Mouse (Mus musculus) liver, embryonic 12.5 days (tissue): Measurements from ENCODE around the gene Pcyt2. TPM values are rescaled to one million over a fixed set of nuclear protein-coding genes. Genes with fewer than 3 reads are reported as not detected.
"Not testable (repeated sequence)": the region's sequence is repeated elsewhere in the genome, so short reads cannot be mapped to it uniquely, and the experiment has no call there.

Experiments
- ATAC-seq: fragments of 200-750 bp; cut with Nextera tagmentation; 2 replicates; pipeline ENCODE4 v1.8.0; 2017; ENCODE audit warnings: moderate number of reproducible peaks, mild to moderate bottlenecking, moderate library complexity
- H3K27ac ChIP-seq: fragments of 300-500 bp; sonication (generic); 2 replicates; pipeline ENCODE4 v1.5.1; 2016; ENCODE audit warnings: mild to moderate bottlenecking
- H3K27me3 ChIP-seq: fragments of 300-500 bp; sonication (generic); replicated peaks from 2 replicates; pipeline ENCODE4 v1.6.1; 2016; ENCODE audit warnings: mild to moderate bottlenecking, moderate library complexity
- H3K36me3 ChIP-seq: fragments of 300-500 bp; sonication (generic); 2 replicates; pipeline ENCODE4 v1.6.1; 2016; ENCODE audit warnings: mild to moderate bottlenecking, moderate library complexity
- H3K4me1 ChIP-seq: fragments of 300-500 bp; sonication (generic); 2 replicates; pipeline ENCODE4 v1.6.1; 2016
- H3K4me2 ChIP-seq: fragments of 300-500 bp; sonication (generic); 2 replicates; pipeline ENCODE4 v1.6.1; 2016; ENCODE audit warnings: mild to moderate bottlenecking, moderate library complexity
- H3K4me3 ChIP-seq: fragments of 300-500 bp; sonication (generic); 2 replicates; pipeline ENCODE4 v1.5.1; 2016; ENCODE audit warnings: mild to moderate bottlenecking, moderate library complexity
- H3K9ac ChIP-seq: fragments of 300-500 bp; sonication (generic); 2 replicates; pipeline ENCODE4 v1.6.1; 2016; ENCODE audit warnings: mild to moderate bottlenecking, moderate library complexity
- H3K9me3 ChIP-seq: fragments of 300-500 bp; sonication (generic); replicated peaks from 2 replicates; pipeline ENCODE4 v1.6.1; 2016; ENCODE audit warnings: mild to moderate bottlenecking, moderate library complexity
- WGBS: fragments of 180-500 bp; shearing (Covaris S2); methylation state at CpG from one replicate; pipeline ENCODE4 v1.1.7; 2016; ENCODE audit not compliant: insufficient replicate concordance; 5-methylcytosine and 5-hydroxymethylcytosine counted together
- polyA plus RNA-seq: library from polyadenylated mRNA; unstranded; fragments of >200 nt; fragmentation: Nextera tagmentation; extraction: Ambion mirVana; gene quantifications from 2 replicates; pipeline ENCODE4 v1.2.1, GENCODE M21; 2016

Gene Pcyt2
- polyA plus RNA-seq, 1 experiment from 2014 or later = 135 TPM

DNA sequence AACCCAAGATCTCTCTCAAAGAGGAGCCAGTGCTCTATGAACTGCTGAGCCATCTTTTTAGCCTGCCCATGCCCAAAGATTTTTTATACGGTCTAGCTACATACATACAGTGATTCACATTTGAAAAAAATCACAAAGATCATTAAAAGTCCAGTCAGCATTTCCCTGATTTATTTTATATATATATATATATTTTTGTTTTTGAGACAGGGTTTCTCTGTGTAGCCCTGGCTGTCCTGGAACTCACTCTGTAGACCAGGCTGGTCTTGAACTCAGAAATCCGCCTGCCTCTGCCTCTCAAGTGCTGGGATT, 34.8 kb downstream of the Pcyt2 start:
- peaks cover 76% of the 10 kb centered on the region for H3K36me3 ChIP-seq
- H3K9me3 ChIP-seq, H3K9ac ChIP-seq, ATAC-seq, H3K4me3 ChIP-seq, H3K4me2 ChIP-seq, H3K27me3 ChIP-seq, H3K27ac ChIP-seq: not testable (repeated sequence)
- peaks cover 39% of the 10 kb centered on the region for H3K4me1 ChIP-seq
- WGBS = 75% methylated on average over 2 of the region's 2 CpGs

DNA sequence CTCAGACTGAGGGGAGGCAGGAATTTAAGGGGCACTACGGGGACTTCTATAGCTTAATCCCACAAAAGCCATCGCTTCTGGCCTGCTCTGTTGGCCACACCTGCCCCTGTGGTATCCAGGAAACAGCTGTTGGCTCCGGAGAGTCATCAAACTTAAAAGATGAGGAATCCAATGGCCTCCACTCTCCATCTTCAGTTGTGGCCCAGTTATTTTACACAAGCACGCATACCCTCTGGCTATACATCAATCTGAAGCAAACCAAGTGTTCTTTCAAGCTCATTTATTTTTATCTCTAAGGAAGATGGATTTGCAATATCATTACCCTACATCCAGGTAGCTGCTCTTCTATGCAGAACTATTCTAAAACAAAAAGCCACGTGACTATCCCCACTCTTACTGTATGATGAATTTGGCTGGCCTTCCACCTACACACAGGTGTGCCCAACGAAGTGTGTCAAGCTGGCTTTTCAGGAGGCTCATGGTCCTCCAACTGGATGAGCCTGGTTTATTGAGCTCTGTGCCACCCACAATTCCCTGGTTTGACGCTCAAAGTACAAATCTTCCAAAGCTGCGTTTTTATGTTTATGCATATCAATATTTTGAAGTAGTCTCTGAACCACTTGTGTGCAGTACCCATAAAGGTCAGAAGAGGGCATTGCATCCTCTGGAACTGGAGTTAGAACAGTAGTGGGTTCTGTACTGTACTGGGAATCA, 35.3 kb downstream of the Pcyt2 start:
- Histone ChIP-seq H3K4me3 (peak overlapping the region; percentile 87), H3K4me2 (peak overlapping the region; percentile 98), H3K4me1 (peaks cover 39% of the 10 kb centered on the region), H3K9ac (peak overlapping the region; percentile 89), H3K9me3 (no peaks in the 10 kb centered on the region), H3K27ac (peak overlapping the region; percentile 93), H3K27me3 (no peaks in the 10 kb centered on the region), H3K36me3 (peaks cover 76% of the 10 kb centered on the region)
- 60% methylated on average over 8 of the region's 8 CpGs for WGBS
- no peak for ATAC-seq

DNA sequence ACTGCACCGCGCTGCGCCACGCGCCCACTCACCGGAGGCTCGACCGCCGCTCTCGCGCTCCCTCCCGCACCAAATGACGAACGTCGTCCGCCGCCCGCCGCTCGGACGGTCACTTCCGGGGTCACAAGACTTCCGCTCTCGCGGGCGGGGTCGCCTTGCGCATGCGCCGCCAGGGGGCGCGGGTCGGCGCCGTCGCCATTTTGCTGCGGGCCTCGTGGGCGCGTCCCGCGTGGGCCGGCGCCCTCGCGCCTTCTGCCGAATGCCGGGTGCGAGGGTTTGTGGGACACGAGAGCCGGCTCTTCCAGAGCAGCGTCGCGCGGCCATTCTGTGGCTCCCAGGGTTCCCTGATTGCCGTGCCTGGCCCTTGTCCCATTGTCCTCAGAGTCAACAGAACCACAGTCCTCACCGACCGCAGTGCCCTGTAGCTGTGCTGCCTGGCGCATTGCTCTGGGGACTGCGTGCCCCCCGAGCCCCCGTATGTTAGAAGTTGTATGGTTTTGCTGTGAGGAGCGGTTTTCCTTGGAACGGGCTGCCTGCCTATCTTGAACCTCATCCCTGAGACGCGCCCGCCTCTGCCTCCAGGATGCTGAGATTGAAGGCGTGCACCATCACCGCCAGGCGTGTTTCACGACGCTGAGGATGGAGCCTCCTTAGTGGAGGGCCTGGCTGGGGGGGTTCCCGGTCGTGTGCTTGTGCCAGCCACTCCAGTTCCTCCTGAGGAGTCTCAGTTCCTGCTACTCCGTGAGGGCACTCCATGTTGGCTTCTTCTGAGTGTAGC, 36.1 kb downstream of the Pcyt2 start, which contains the start of gene Arhgdia:
TSS of gene Arhgdia (minus strand) at position 135 of the 778 bp plus-strand sequence.
- Histone ChIP-seq H3K36me3 (peaks cover 76% of the 10 kb centered on the region), H3K27me3 (no peaks in the 10 kb centered on the region), H3K9ac (peak within 1 kb of the TSS; percentile 89), H3K4me2 (peak within 1 kb of the TSS; percentile 98), H3K4me1 (peaks cover 46% of the 10 kb centered on the region), H3K9me3 (no peaks in the 10 kb centered on the region), H3K27ac (peak within 1 kb of the TSS; percentile 93), H3K4me3 (peak within 1 kb of the TSS; percentile 87)
- ATAC-seq = peak; percentile 60
- WGBS = 3% methylated on average over 73 of the region's 75 CpGs

DNA sequence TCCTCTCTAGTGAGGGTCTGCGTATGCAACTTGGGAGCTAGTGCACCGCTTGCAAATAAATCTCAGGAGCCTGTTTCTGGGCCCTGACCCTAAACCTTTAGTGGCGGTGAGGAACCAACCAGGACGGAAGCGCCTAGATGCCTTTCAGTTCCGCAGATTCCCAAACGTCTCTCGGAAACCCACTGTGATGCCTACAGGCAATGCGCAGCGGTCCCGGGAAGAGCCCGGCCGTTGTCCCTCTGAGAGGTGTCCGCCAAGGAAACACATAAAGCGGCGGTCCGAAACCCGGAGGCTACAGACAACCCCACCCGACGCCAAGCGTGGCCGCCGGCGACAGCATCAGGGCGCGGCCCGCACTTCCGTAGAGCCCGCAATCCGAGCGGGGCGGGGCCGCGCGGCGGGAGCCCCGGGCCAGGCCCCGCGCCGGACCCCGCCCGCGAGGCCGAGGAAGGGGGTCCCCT, 36.8 kb downstream of the Pcyt2 start:
- peak; percentile 68 for ATAC-seq
- Histone ChIP-seq H3K36me3 (peaks cover 71% of the 10 kb centered on the region), H3K9ac (peak overlapping the region; percentile 89), H3K4me3 (peak overlapping the region; percentile 87), H3K4me2 (peak overlapping the region; percentile 98), H3K27ac (peak overlapping the region; percentile 93), H3K27me3 (no peaks in the 10 kb centered on the region), H3K4me1 (peaks cover 48% of the 10 kb centered on the region), H3K9me3 (no peaks in the 10 kb centered on the region)
- WGBS = under 1% methylated on average over 43 of the region's 44 CpGs

DNA sequence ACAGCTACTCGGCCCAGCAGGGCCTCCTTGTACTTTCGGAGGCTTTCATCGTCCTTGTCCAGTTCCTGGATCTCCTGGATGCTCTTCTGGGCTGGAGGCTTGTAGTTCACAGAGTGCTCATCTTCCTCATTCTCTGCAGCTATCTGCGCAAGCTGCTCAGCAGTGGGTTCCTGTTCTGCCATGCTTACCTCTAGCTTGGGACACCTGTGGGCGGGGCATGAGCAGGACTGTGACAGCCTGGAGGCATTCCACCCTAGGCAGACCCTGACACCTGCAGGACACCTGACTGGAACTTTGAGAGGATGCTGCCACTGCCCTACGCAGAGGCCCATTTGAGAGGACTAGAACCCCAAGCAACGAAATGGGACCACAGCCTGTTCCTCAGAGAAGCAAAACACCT, 37.5 kb downstream of the Pcyt2 start:
- Histone ChIP-seq H3K9ac (peak overlapping the region; percentile 89), H3K4me2 (peak overlapping the region; percentile 98), H3K27ac (peak overlapping the region; percentile 93), H3K9me3 (no peaks in the 10 kb centered on the region), H3K27me3 (no peaks in the 10 kb centered on the region), H3K4me3 (peak overlapping the region; percentile 87), H3K4me1 (peaks cover 52% of the 10 kb centered on the region), H3K36me3 (peaks cover 63% of the 10 kb centered on the region)
- ATAC-seq = no peak
- whole genome bisulfite sequencing = 45% methylated on average over 7 of the region's 7 CpGs

DNA sequence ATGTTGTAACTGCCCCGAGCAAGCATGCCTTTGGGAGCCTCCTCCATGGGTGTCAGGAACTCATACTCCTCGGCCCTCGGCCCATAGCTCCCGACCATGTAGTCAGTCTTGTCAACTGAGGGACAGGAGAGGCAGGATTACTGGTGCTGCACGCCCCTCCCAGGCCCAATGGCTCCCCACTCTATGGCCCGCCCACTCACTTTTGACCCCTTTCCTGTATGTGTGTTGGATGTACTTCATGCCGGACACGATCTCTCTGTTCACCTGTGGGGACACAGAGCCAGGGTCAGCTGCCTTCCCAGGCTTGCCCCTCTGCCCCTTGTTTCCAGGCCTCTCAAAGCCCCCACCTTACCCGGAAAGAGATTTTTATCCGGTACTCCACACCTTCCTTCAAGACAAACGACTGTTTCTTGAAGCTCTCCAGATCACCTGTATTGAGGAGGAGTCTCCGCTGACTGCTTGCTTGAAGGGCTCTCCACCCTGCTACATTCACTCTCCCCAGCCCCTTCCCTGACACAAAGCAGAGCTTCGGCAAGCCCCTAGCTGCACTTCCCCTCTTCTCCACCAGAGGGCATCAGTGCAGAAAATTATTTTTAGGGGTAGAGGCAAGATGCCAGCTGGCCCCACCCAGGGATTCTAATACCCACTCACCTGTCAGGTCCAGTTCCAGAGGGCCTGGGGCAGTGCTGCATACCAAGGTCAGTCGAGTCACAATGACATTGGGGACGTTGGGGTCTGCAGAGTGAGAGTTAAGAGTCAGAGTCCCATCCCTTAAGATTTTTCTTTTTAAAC, 38.2 kb downstream of the Pcyt2 start:
- Histone ChIP-seq H3K9me3 (no peaks in the 10 kb centered on the region), H3K9ac (0 out of 2 replicates have a peak overlapping the region, but pooled peaks have one; percentile 23), H3K36me3 (peaks cover 57% of the 10 kb centered on the region), H3K27me3 (no peaks in the 10 kb centered on the region), H3K4me1 (peaks cover 57% of the 10 kb centered on the region), H3K4me3 (peak overlapping the region; percentile 87), H3K27ac (peak overlapping the region; percentile 93), H3K4me2 (peak overlapping the region; percentile 98)
- WGBS = 60% methylated on average over 15 of the region's 15 CpGs
- no peak for ATAC-seq

DNA sequence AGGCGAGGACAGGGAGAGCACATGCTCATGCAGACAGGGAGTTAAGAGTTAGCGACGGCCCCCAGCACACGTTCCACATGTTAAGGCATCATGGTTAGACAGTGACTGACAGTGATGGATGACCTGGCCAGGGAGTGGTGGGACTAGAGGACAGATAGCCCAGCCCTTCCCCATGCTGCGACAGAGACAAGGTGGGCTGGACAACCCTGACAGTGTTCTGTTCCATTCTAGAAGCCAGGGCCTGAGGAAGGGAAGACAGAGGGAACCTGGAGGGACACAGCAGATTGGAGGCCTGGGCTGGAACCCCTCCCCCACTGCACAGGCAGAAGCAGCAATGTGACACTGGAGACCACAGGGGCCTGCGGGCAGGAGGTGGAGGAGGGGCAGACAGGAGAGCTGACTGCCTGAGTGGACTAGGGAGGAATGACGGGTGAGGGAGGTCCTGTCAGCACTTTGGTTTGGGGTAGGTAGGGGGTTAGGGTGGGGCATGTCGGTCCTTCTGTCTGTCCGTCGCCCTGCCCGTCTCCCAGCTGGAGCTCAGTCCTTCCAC, 39.0 kb downstream of the Pcyt2 start:
- Histone ChIP-seq H3K9ac (0 out of 2 replicates have a peak overlapping the region, but pooled peaks have one; percentile 23), H3K36me3 (peaks cover 49% of the 10 kb centered on the region), H3K4me3 (no peak overlapping the region), H3K4me2 (0 out of 2 replicates have a peak overlapping the region, but pooled peaks have one; percentile 98), H3K9me3 (no peaks in the 10 kb centered on the region), H3K4me1 (peaks cover 62% of the 10 kb centered on the region), H3K27me3 (no peaks in the 10 kb centered on the region), H3K27ac (peak overlapping the region; percentile 45; the same call in 1 of the 2 replicates)
- ATAC-seq = no peak
- WGBS = 86% methylated on average over 10 of the region's 11 CpGs

DNA sequence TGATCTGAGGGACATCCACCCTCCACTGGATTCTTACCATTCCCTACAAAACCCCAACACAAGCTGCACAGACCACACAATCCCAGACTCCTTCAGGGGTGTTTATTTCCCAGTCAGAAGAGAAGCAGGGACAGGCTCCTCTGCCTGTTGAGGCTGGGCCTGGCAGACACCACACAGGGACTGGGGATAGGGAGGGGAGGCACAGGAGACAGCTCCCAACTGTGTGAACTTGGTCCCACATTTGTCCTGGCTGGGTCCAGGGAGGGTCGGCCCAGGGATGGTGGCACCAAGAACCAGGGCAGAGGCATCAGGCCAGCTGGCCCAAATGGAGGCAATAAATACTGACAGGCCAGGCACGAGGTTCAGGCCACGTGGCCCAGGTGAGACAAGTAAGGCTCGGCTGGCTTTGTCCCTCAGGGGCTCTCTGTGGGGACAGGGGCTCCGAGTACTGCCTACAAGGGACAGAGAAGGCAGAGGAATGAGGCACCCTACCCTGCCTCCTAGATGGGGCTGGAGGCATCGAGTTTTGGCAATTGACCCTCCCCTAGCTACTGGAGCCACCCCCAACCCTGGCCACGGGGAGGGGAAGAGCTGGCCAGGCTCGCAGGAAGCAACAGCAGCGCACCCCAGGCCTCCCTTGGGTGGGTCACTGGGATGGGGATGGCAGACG, 39.6 kb downstream of the Pcyt2 start:
- no peak overlapping the region for H3K9ac ChIP-seq
- peaks cover 43% of the 10 kb centered on the region for H3K36me3 ChIP-seq
- H3K9me3 ChIP-seq = no peaks in the 10 kb centered on the region
- peak overlapping the region; percentile 67 for H3K27ac ChIP-seq
- no peak overlapping the region for H3K4me2 ChIP-seq
- H3K4me1 ChIP-seq = peaks cover 62% of the 10 kb centered on the region
- WGBS = 79% methylated on average over 10 of the region's 10 CpGs
- H3K27me3 ChIP-seq = no peaks in the 10 kb centered on the region
- ATAC-seq = no peak
- H3K4me3 ChIP-seq = no peak overlapping the region

DNA sequence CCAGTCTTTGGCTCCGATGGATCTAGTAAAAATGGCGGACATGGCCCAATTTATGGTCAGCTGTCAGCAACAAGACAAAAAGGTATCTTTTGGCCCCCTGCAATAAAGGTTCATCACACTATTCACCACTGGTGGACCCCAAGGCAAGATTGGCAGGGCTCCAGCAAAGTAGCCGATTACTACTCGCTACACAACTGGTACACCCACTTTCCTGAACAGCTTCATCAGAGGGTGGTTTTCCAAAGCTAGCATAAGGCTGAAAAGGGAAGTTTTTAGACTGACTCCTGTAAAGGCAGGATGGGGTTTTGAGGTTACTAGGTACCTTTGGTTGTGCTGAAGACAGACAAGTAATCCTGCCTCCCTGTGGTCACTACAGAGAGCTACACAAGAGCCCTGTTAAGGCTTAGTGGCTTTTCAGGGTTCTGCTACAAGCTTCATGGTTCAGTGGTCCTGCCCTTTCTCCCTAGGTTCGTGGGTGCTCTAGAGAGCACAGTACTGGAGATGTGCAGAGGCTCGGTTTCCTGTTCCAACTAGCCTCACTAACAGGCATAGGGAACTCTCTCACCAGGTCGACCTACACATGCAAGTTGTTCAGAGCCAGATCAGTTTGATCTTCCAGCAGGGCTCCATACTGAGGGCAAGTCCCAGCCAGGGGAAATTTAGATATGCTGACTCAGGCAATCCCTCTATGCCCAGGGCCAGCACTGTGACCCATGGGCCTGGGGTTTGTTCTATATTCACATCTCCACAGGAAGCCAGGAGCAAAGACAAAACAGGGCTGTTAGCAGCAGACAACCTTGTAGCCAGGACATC, 40.3 kb downstream of the Pcyt2 start:
- Histone ChIP-seq H3K9me3 (no peaks in the 10 kb centered on the region), H3K27ac (peak overlapping the region; percentile 67), H3K4me3 (no peak overlapping the region), H3K9ac (no peak overlapping the region), H3K4me1 (peaks cover 60% of the 10 kb centered on the region), H3K27me3 (no peaks in the 10 kb centered on the region), H3K4me2 (no peak overlapping the region), H3K36me3 (peaks cover 40% of the 10 kb centered on the region)
- ATAC-seq = no peak
- 79% methylated on average over 7 of the region's 7 CpGs for WGBS

DNA sequence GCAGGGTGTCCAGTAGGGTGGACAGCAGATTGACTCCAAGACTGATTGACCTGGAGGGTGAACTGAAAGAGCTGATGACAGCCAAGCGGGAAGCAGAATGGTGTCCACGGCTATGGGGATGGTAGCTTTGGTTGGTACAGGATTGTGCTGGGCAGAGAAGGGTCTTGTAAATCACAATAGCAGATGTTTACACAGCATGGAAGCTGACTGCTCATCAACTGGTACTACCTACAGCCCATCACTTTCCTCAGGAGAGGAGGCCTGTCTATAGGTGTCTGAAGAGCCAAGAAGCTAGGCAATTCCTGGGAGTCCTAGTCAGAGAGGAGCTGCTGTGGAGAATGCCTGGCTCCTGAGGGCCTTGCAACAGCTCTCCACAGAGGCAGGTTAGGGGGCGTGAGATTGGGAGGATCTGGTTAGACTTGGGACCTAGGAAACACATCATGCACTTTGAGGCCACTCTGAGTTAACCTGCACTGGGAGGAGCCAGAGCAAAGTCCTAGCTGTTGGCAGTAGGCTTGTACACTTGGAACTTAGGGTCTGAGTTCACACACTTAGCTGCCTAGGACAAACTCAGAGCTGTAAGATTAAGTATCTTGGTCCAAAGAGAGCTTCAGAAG, 41.3 kb downstream of the Pcyt2 start:
- no peaks in the 10 kb centered on the region for H3K27me3 ChIP-seq
- H3K4me3 ChIP-seq = no peak overlapping the region
- H3K36me3 ChIP-seq = peaks cover 40% of the 10 kb centered on the region
- no peaks in the 10 kb centered on the region for H3K9me3 ChIP-seq
- H3K4me2 ChIP-seq = no peak overlapping the region
- 80% methylated on average over 3 of the region's 3 CpGs for WGBS
- no peak overlapping the region for H3K9ac ChIP-seq
- no peak for ATAC-seq
- peak overlapping the region; percentile 67 for H3K27ac ChIP-seq
- peaks cover 60% of the 10 kb centered on the region for H3K4me1 ChIP-seq
